Mouse (Mus musculus): ENCODE data around the gene 4430402I18Rik. TPM values are rescaled to one million over a fixed set of nuclear protein-coding genes. Genes with fewer than 3 reads are reported as not detected.

Gene 4430402I18Rik
- polyA plus RNA-seq, 1 experiment: 0.02 TPM

GRCm38 (mm10) chr19:28982617-28983016 is 15.0 kb upstream of the 4430402I18Rik start:
- Histone ChIP-seq H3K4me3 (ENCODE audit: insufficient read depth, poor library complexity, severe bottlenecking) (no peak overlapping the region), H3ac (ENCODE audit: control insufficient read depth, insufficient read length, low read depth) (no peak overlapping the region), H3K79me2 (ENCODE audit: control insufficient read depth, insufficient read depth) (no peaks in the 10 kb centered on the region), H3K79me3 (ENCODE audit: low read depth) (no peaks in the 10 kb centered on the region), H3K36me3 (ENCODE audit: control insufficient read depth, insufficient read depth) (no peaks in the 10 kb centered on the region), H3K27me3 (ENCODE audit: control insufficient read depth, insufficient read depth, insufficient read length) (peaks cover 13% of the 10 kb centered on the region)
- no peak for TF ChIP-seq CTCF (IDR thresholded peaks at IDR 0.05; ENCODE audit: control insufficient read depth, insufficient read depth, insufficient read length)
- TF ChIP-seq MYOG (IDR thresholded peaks at IDR 0.05; ENCODE audit: control insufficient read depth, extremely low read depth, insufficient read length): no peak
- TF ChIP-seq MAX (IDR thresholded peaks at IDR 0.05): no peak
- TF ChIP-seq USF1 (IDR thresholded peaks at IDR 0.05; ENCODE audit: low read depth): no peak
- no peak for TF ChIP-seq FOSL1 (IDR thresholded peaks at IDR 0.05; ENCODE audit: insufficient read depth, low read length, poor library complexity, severe bottlenecking)
- TF ChIP-seq CEBPB (IDR thresholded peaks at IDR 0.05; ENCODE audit: low read depth): no peak
- TF ChIP-seq MYOD1 (IDR thresholded peaks at IDR 0.05; ENCODE audit: control insufficient read depth, insufficient read length, low read depth): no peak

GRCm38 (mm10) chr19:28974862-28975611 is 7.4 kb upstream of the 4430402I18Rik start:
- TF ChIP-seq MYOD1 (IDR thresholded peaks at IDR 0.05; ENCODE audit: control insufficient read depth, insufficient read length, low read depth): no peak
- TF ChIP-seq MYOG (IDR thresholded peaks at IDR 0.05; ENCODE audit: control insufficient read depth, extremely low read depth, insufficient read length): no peak
- peak; percentile 55 for TF ChIP-seq CTCF (IDR thresholded peaks at IDR 0.05; ENCODE audit: control insufficient read depth, insufficient read depth, insufficient read length)
- no peak for TF ChIP-seq USF1 (IDR thresholded peaks at IDR 0.05; ENCODE audit: low read depth)
- TF ChIP-seq CEBPB (IDR thresholded peaks at IDR 0.05; ENCODE audit: low read depth): no peak
- no peak for TF ChIP-seq MAX (IDR thresholded peaks at IDR 0.05)
- no peak for TF ChIP-seq FOSL1 (IDR thresholded peaks at IDR 0.05; ENCODE audit: insufficient read depth, low read length, poor library complexity, severe bottlenecking)
- H3K4me3 ChIP-seq (ENCODE audit: insufficient read depth, poor library complexity, severe bottlenecking): no peak overlapping the region
- H3K27me3 ChIP-seq (ENCODE audit: control insufficient read depth, insufficient read depth, insufficient read length): no peaks in the 10 kb centered on the region
- H3K36me3 ChIP-seq (ENCODE audit: control insufficient read depth, insufficient read depth): no peaks in the 10 kb centered on the region
- no peaks in the 10 kb centered on the region for H3K79me2 ChIP-seq (ENCODE audit: control insufficient read depth, insufficient read depth)
- no peak overlapping the region for H3ac ChIP-seq (ENCODE audit: control insufficient read depth, insufficient read length, low read depth)
- H3K79me3 ChIP-seq (ENCODE audit: low read depth): no peaks in the 10 kb centered on the region

GRCm38 (mm10) chr19:28970251-28970650 is 2.7 kb upstream of the 4430402I18Rik start:
- Histone ChIP-seq H3K4me3 (ENCODE audit: insufficient read depth, poor library complexity, severe bottlenecking) (no peak overlapping the region), H3K79me2 (ENCODE audit: control insufficient read depth, insufficient read depth) (no peaks in the 10 kb centered on the region), H3K27me3 (ENCODE audit: control insufficient read depth, insufficient read depth, insufficient read length) (no peaks in the 10 kb centered on the region), H3K79me3 (ENCODE audit: low read depth) (no peaks in the 10 kb centered on the region), H3K36me3 (ENCODE audit: control insufficient read depth, insufficient read depth) (no peaks in the 10 kb centered on the region), H3ac (ENCODE audit: control insufficient read depth, insufficient read length, low read depth) (no peak overlapping the region)
- TF ChIP-seq MYOG (IDR thresholded peaks at IDR 0.05; ENCODE audit: control insufficient read depth, extremely low read depth, insufficient read length) (no peak), MYOD1 (IDR thresholded peaks at IDR 0.05; ENCODE audit: control insufficient read depth, insufficient read length, low read depth) (no peak), CEBPB (IDR thresholded peaks at IDR 0.05; ENCODE audit: low read depth) (no peak), MAX (IDR thresholded peaks at IDR 0.05) (no peak), CTCF (IDR thresholded peaks at IDR 0.05; ENCODE audit: control insufficient read depth, insufficient read depth, insufficient read length) (no peak), FOSL1 (IDR thresholded peaks at IDR 0.05; ENCODE audit: insufficient read depth, low read length, poor library complexity, severe bottlenecking) (no peak), USF1 (IDR thresholded peaks at IDR 0.05; ENCODE audit: low read depth) (no peak)

GRCm38 (mm10) chr19:28969231-28969630 is 1.6 kb upstream of the 4430402I18Rik start:
- H3K36me3 ChIP-seq (ENCODE audit: control insufficient read depth, insufficient read depth): no peaks in the 10 kb centered on the region
- no peak overlapping the region for H3ac ChIP-seq (ENCODE audit: control insufficient read depth, insufficient read length, low read depth)
- H3K4me3 ChIP-seq (ENCODE audit: insufficient read depth, poor library complexity, severe bottlenecking): no peak overlapping the region
- no peaks in the 10 kb centered on the region for H3K79me3 ChIP-seq (ENCODE audit: low read depth)
- H3K27me3 ChIP-seq (ENCODE audit: control insufficient read depth, insufficient read depth, insufficient read length): no peaks in the 10 kb centered on the region
- no peaks in the 10 kb centered on the region for H3K79me2 ChIP-seq (ENCODE audit: control insufficient read depth, insufficient read depth)
- TF ChIP-seq MYOG (IDR thresholded peaks at IDR 0.05; ENCODE audit: control insufficient read depth, extremely low read depth, insufficient read length) (no peak), FOSL1 (IDR thresholded peaks at IDR 0.05; ENCODE audit: insufficient read depth, low read length, poor library complexity, severe bottlenecking) (no peak), MAX (IDR thresholded peaks at IDR 0.05) (no peak), MYOD1 (IDR thresholded peaks at IDR 0.05; ENCODE audit: control insufficient read depth, insufficient read length, low read depth) (no peak), CEBPB (IDR thresholded peaks at IDR 0.05; ENCODE audit: low read depth) (no peak), CTCF (IDR thresholded peaks at IDR 0.05; ENCODE audit: control insufficient read depth, insufficient read depth, insufficient read length) (no peak), USF1 (IDR thresholded peaks at IDR 0.05; ENCODE audit: low read depth) (no peak)

GRCm38 (mm10) chr19:28968178-28968577 is 578 bp upstream of the 4430402I18Rik start:
- Histone ChIP-seq H3K36me3 (ENCODE audit: control insufficient read depth, insufficient read depth) (no peaks in the 10 kb centered on the region), H3K79me2 (ENCODE audit: control insufficient read depth, insufficient read depth) (no peaks in the 10 kb centered on the region), H3K27me3 (ENCODE audit: control insufficient read depth, insufficient read depth, insufficient read length) (no peaks in the 10 kb centered on the region), H3ac (ENCODE audit: control insufficient read depth, insufficient read length, low read depth) (no peak overlapping the region), H3K4me3 (ENCODE audit: insufficient read depth, poor library complexity, severe bottlenecking) (no peak overlapping the region), H3K79me3 (ENCODE audit: low read depth) (no peaks in the 10 kb centered on the region)
- TF ChIP-seq USF1 (IDR thresholded peaks at IDR 0.05; ENCODE audit: low read depth) (no peak), MAX (IDR thresholded peaks at IDR 0.05) (no peak), CEBPB (IDR thresholded peaks at IDR 0.05; ENCODE audit: low read depth) (no peak), FOSL1 (IDR thresholded peaks at IDR 0.05; ENCODE audit: insufficient read depth, low read length, poor library complexity, severe bottlenecking) (no peak), MYOG (IDR thresholded peaks at IDR 0.05; ENCODE audit: control insufficient read depth, extremely low read depth, insufficient read length) (no peak), MYOD1 (IDR thresholded peaks at IDR 0.05; ENCODE audit: control insufficient read depth, insufficient read length, low read depth) (no peak), CTCF (IDR thresholded peaks at IDR 0.05; ENCODE audit: control insufficient read depth, insufficient read depth, insufficient read length) (no peak)

Measured in C2C12 (cell line).